Mouse (Mus musculus): ENCODE results near the gene Ppif. TPM values are rescaled to one million over a fixed set of nuclear protein-coding genes. Genes with fewer than 3 reads are reported as not detected.

Gene Ppif
- total and polyA plus RNA-seq, 2 experiments from 2014 or later: 46.1 to 55.3 TPM

GRCm38 (mm10) chr14:25718471-25718870, 24.5 kb downstream of the Ppif start:
- Histone ChIP-seq H3K27me3 (ENCODE audit: insufficient read depth, low read length) (no peaks in the 10 kb centered on the region), H3K4me1 (ENCODE audit: insufficient read depth, low read length) (0 out of 2 replicates have a peak, but pooled peaks cover 10% of the 10 kb centered on the region), H3K9ac (replicated peaks; ENCODE audit: low read length) (no peak overlapping the region), H3K4me3 (ENCODE audit: low read length) (no peak overlapping the region), H3K9me3 (ENCODE audit: low read length) (no peaks in the 10 kb centered on the region), H3K27ac (no peak overlapping the region), H3K36me3 (ENCODE audit: insufficient read depth, low read length) (no peaks in the 10 kb centered on the region), H3K4me2 (ENCODE audit: low read depth, low read length) (no peak overlapping the region)
- peak; percentile 11 for DNase-seq (ENCODE audit: low spot score)
- WGBS: 0% methylated on average over 2 of the region's 2 CpGs
- TF ChIP-seq CTCF (IDR thresholded peaks at IDR 0.05; ENCODE audit: low read depth): no peak
- ATAC-seq: no peak

- Histone ChIP-seq H3K4me1 (ENCODE audit: insufficient read depth, low read length) (0 out of 2 replicates have a peak, but pooled peaks cover 11% of the 10 kb centered on the region), H3K36me3 (ENCODE audit: insufficient read depth, low read length) (no peaks in the 10 kb centered on the region), H3K4me3 (ENCODE audit: low read length) (no peak overlapping the region), H3K27ac (no peak overlapping the region), H3K27me3 (ENCODE audit: insufficient read depth, low read length) (no peaks in the 10 kb centered on the region), H3K9me3 (ENCODE audit: low read length) (no peaks in the 10 kb centered on the region), H3K9ac (replicated peaks; ENCODE audit: low read length) (no peak overlapping the region), H3K4me2 (ENCODE audit: low read depth, low read length) (no peak overlapping the region)
- TF ChIP-seq CTCF (IDR thresholded peaks at IDR 0.05; ENCODE audit: low read depth): no peak
- DNase-seq (ENCODE audit: low spot score): no peak
- no peak for ATAC-seq
- 67% methylated on average over 9 of the region's 9 CpGs for WGBS
These were observed 25.4 kb downstream of the Ppif start for GRCm38 (mm10) chr14:25719371-25719770.

DNA sequence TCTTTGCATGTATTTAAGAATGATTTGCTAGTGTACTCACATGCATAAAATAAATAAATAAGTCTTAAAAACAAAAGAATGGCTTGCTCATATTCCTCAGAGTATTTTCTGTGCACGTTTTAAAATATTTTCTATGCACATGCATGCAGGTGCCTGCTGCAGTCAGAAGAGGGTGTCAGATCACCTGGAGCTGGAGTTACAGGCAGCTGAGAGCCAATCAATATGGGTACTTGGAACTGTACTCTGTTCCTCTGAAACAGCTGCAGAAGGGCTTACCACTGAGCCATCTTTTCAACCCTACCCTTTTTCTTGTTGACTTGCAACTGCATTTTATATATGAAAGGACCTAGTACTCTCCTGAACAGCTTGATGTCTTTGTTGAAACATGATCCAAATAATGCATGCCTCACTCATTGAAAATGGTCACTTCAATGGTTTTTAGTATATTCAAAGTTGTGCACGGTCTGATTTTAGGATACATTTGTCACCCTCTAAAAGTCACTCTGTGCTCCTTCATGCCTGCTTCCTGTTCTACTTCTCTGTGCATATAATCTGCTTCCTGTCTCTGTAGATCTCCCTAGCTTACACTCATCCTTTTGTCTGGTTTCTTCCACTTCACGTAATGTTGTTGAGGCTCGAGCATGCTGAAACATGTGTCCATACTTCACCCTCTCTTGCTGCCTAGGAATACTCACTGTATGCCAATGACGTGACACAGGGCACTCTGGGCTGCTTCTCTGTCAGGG, 27.2 kb downstream of the Ppif start:
- DNase-seq (ENCODE audit: low spot score) (no peak), ATAC-seq (no peak)
- no peak for TF ChIP-seq CTCF (IDR thresholded peaks at IDR 0.05; ENCODE audit: low read depth)
- H3K4me1 ChIP-seq (ENCODE audit: insufficient read depth, low read length): peaks cover 19% of the 10 kb centered on the region; the same call in 1 of the 2 replicates
- WGBS: 87% methylated on average over 5 of the region's 5 CpGs
- no peaks in the 10 kb centered on the region for H3K27me3 ChIP-seq (ENCODE audit: insufficient read depth, low read length)
- no peak overlapping the region for H3K4me3 ChIP-seq (ENCODE audit: low read length)
- no peaks in the 10 kb centered on the region for H3K36me3 ChIP-seq (ENCODE audit: insufficient read depth, low read length)
- H3K4me2 ChIP-seq (ENCODE audit: low read depth, low read length): no peak overlapping the region
- no peaks in the 10 kb centered on the region for H3K9me3 ChIP-seq (ENCODE audit: low read length)
- H3K9ac ChIP-seq (replicated peaks; ENCODE audit: low read length): no peak overlapping the region
- H3K27ac ChIP-seq: no peak overlapping the region

DNA sequence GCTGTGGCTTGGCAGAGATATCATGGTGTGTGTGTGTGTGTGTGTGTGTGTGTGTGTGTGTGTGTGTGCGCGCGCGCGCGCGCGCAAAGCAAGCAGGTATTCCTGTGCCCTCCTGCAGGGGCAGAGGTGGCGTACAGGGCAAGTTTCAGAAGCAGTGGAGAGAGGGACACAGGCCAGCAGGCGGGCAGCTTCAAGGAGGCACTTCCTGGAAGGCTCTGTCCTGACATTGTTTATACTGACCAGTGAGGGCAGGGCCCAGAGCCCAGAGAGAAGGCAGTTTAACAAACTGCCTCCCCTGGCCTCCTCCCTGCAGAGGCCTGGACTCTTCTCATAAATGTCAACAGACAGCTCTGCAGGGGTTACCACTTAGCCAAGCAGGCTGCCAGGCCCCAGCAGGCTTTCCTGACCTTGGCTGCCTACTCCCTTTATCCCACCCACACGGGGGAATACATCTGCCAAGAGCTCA, 31.1 kb downstream of the Ppif start:
- peaks cover 9% of the 10 kb centered on the region; the same call in 1 of the 2 replicates for H3K4me1 ChIP-seq (ENCODE audit: insufficient read depth, low read length)
- no peak overlapping the region for H3K4me3 ChIP-seq (ENCODE audit: low read length)
- H3K4me2 ChIP-seq (ENCODE audit: low read depth, low read length): no peak overlapping the region
- H3K36me3 ChIP-seq (ENCODE audit: insufficient read depth, low read length): no peaks in the 10 kb centered on the region
- 58% methylated on average over 11 of the region's 11 CpGs for whole genome bisulfite sequencing
- peak; percentile 28; the same call in 1 of the 2 replicates for TF ChIP-seq CTCF (IDR thresholded peaks at IDR 0.05; ENCODE audit: low read depth)
- no peaks in the 10 kb centered on the region for H3K9me3 ChIP-seq (ENCODE audit: low read length)
- DNase-seq (ENCODE audit: low spot score): peak; percentile 61
- H3K27ac ChIP-seq: peak overlapping the region; percentile 16; the same call in 1 of the 2 replicates
- ATAC-seq: peak; percentile 83
- H3K9ac ChIP-seq (replicated peaks; ENCODE audit: low read length): no peak overlapping the region
- no peaks in the 10 kb centered on the region for H3K27me3 ChIP-seq (ENCODE audit: insufficient read depth, low read length)

DNA sequence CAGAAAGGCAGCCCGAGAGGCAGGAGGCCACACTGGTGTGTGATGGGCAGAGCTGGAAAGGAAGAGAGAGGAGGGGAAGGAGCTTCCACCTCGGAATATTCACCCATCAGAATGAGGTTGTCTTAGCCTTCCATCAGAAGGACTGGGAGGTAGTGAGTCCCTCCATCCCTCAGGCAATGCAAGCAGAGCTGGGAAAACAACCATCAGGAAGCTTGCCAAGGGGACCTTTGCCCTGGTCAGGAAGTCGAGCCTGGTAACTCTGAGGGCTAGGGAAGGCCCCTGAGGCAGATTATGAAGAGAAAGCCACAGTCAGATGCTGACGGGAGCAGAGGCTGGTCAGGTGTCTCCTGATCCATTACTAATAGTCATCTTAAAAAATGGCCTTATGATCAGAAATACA, 31.7 kb downstream of the Ppif start:
- Histone ChIP-seq H3K9me3 (ENCODE audit: low read length) (no peaks in the 10 kb centered on the region), H3K36me3 (ENCODE audit: insufficient read depth, low read length) (no peaks in the 10 kb centered on the region), H3K4me3 (ENCODE audit: low read length) (no peak overlapping the region), H3K27me3 (ENCODE audit: insufficient read depth, low read length) (no peaks in the 10 kb centered on the region), H3K4me2 (ENCODE audit: low read depth, low read length) (no peak overlapping the region), H3K4me1 (ENCODE audit: insufficient read depth, low read length) (peaks cover 9% of the 10 kb centered on the region; the same call in 1 of the 2 replicates), H3K27ac (0 out of 2 replicates have a peak overlapping the region, but pooled peaks have one; percentile 16), H3K9ac (replicated peaks; ENCODE audit: low read length) (no peak overlapping the region)
- DNase-seq (ENCODE audit: low spot score) (no peak), ATAC-seq (no peak)
- no peak for TF ChIP-seq CTCF (IDR thresholded peaks at IDR 0.05; ENCODE audit: low read depth)
- 27% methylated on average over 4 of the region's 4 CpGs for WGBS

GRCm38 (mm10) chr14:25726226-25727148, 32.5 kb downstream of the Ppif start:
- TF ChIP-seq CTCF (IDR thresholded peaks at IDR 0.05; ENCODE audit: low read depth): peak; percentile 86
- ATAC-seq (0 out of 2 replicates have a peak, but pooled peaks have one; percentile 24), DNase-seq (ENCODE audit: low spot score) (peak; percentile 57)
- Histone ChIP-seq H3K36me3 (ENCODE audit: insufficient read depth, low read length) (no peaks in the 10 kb centered on the region), H3K4me2 (ENCODE audit: low read depth, low read length) (no peak overlapping the region), H3K4me3 (ENCODE audit: low read length) (no peak overlapping the region), H3K9ac (replicated peaks; ENCODE audit: low read length) (no peak overlapping the region), H3K27me3 (ENCODE audit: insufficient read depth, low read length) (no peaks in the 10 kb centered on the region), H3K4me1 (ENCODE audit: insufficient read depth, low read length) (peaks cover 9% of the 10 kb centered on the region; the same call in 1 of the 2 replicates), H3K27ac (no peak overlapping the region), H3K9me3 (ENCODE audit: low read length) (no peaks in the 10 kb centered on the region)
- WGBS: 57% methylated on average over 20 of the region's 20 CpGs

Data from hindbrain, postnatal 0 days (tissue).